Mouse (Mus musculus) adrenal gland, adult 2 months (tissue): ENCODE data around the gene Dmbt1. TPM values are rescaled to one million over a fixed set of nuclear protein-coding genes. Genes with fewer than 3 reads are reported as not detected.
"Not testable (repeated sequence)": the region's sequence is repeated elsewhere in the genome, so short reads cannot be mapped to it uniquely, and the experiment has no call there.

Experiments used
- DNase-seq: peaks from one replicate; pipeline ENCODE4 v3.0.0; 2021
- long read RNA-seq: library from polyadenylated mRNA; stranded (forward); transcript quantifications from one replicate; pipeline ENCODE4 v2.0.0, GENCODE M21; 2021
- polyA plus RNA-seq: library from polyadenylated mRNA; depleted of rRNA; stranded (reverse); fragments of >200 nt; gene quantifications from 2 replicates; pipeline ENCODE4 v1.2.3, GENCODE M21; 2012; rRNA removed
- total RNA-seq, 2 experiments: library from RNA; stranded (reverse); gene quantifications; 2 replicates each; pipeline ENCODE4 v1.2.3; 2021

Gene Dmbt1
- under 1 TPM in 1 of 2 experiments, not detected in 1; 0.03 TPM for total RNA-seq
- 0.08 TPM in 1 of 2 replicates, not detected in the other for polyA plus RNA-seq
- long read RNA-seq: 0 reads

DNA sequence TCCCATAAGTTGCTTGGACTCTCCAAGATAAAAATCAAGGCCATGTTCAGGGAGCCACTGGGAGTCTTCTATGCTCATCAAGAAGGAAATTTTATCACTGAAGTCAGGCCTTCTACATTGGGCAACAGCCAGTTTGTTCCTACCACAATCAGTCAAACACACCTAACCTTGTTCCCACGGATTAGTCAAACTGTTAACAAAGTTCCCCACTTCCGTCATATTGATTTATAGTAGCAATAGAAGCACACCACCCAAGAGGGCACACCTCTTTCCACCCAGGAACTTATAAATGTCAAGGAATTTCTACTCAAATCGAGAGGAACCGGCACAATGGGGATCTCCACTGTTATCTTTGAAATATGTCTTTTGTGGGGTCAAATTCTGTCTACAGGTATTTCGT lies at the start of gene Dmbt1:
Gene Dmbt1, plus strand, starts transcription at position 299 of the 400 bp plus-strand sequence.
- no peak for DNase-seq

DNA sequence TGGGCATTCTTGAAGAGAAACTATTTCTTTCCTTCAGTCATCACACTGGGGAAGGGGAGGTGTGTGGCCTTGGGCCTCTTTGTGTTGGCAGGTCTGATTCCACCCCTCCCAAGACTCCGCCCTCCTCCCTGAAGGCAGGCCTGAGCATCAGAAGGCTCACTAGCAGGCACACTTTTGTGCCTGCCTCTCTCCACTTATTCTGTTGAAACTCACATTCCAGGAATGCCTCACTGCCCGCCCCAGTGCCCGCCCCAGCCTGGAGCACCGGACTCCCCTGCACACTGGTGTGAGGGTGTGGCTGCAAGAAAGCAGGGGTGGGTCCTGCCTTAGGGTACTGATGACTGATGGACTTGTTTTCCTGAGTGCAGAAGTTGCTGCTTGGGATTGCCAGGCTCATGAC lies 49.5 kb upstream of the Dmbt1 start:
- DNase-seq: no peak

DNA sequence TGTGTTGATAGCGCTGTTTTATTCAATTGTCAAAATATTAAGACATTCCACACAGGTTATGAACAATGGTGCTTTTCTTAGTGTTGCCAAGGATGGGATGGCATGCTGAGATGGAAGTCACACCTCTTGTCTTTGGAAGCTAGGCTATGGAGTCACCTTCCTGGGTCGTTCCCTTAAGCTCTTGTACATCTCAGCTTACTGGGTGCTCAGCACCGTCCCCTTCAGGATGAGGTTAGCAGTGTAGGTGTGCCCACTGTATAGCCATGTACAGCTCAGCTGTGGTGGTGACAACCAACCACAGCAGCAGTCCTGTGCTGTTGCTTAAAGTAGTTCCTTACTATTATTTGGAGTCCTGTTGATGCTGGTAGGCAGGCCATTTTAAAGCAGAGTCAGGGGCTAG lies 49.0 kb upstream of the Dmbt1 start:
- no peak for DNase-seq

DNA sequence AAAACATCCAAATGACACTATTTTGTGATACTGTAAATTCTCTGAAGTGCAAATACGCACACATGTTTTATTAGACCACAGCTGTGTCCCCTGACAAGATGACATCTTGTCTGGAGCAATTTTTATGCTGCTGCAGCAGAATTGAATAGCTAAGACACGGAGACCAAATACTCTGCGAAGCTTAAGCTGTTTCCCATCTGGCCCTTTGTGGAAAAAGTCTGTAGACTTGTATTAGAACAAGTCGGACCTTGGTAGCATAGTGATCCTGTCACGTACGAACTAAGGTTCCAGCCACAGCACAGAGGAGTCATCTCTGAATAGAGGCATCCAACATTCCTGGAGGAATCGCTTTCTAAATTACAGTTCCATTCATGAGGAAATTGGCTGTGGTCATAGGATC lies 47.6 kb upstream of the Dmbt1 start:
- no peak for DNase-seq

DNA sequence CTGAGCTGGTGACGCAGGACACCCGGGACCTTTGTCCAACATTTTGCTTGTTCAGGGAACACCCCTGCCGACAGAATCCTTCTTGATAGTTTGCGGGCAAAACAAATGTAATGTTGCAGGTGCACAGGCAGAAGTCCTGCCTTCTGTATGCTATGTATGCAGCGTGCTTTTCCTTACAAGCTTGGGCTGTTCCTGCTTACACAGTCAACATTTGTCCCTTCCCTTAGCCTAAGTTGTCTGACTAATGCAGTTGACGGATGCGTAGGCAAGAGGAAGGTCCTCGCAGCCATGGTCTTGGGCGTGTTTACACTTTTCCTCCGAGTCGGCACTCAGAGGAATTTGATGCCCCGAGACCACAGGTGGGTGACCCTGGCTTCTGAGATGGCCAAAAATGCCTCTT lies 46.7 kb upstream of the Dmbt1 start:
- no peak for DNase-seq

DNA sequence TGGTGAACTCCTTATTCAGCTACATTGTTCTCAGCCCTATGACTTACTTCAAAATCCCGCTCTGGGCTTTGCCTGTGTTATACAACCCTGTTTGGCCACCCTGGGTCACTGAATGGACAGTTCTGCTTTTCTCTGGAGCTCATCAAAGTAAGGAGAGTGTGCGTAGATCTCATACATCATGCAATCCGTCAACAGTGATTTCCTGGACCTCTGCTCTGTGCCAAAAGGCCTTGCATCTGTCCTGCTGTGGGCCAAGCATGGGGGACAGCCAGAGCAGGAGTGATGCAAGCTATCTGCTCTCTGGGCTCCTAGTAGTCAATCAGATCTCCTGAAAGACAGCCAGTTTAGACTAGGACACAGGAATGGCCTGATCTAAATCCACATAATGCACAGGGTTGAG lies 46.1 kb upstream of the Dmbt1 start:
- peak; percentile 57 for DNase-seq

DNA sequence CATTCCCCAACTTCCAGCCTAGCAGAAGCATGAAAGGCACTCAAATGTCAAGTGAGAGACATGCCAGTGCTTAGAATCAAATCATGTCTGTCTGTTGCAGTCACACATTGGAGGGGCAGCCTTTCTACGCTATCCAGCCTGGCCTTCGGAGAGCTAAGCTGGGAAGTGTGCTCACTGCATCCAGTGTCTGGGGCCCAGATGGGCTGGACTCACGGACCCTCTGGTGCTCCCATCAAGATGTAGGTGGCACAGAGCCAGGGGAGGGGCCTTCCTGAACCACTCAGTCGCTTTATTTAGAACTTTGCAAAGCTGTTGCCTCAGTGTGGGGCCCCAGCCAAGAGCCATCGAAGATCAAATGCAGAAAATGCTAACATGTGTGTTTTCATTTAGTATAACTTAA lies 43.7 kb upstream of the Dmbt1 start:
- no peak for DNase-seq

DNA sequence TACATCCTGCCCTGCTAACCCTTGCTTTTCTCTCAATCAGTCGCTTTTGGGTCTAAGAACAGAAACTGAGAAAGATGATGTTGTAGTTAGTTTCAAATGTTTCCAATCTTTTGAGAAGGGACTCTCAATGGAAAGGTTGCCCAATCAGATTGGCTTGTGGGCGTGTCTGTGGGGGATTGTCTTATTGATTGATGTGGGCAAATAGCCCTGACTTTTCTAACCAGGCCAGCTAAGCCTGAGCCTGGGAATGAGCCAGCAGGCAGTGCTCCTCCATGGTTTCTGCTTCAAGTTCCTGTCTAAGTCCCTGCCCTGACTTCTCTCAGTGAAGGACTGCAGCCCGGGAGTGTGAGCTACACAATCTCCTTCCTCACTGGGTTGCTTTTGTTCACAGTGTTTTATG lies 42.5 kb upstream of the Dmbt1 start:
- peak; percentile 59 for DNase-seq

DNA sequence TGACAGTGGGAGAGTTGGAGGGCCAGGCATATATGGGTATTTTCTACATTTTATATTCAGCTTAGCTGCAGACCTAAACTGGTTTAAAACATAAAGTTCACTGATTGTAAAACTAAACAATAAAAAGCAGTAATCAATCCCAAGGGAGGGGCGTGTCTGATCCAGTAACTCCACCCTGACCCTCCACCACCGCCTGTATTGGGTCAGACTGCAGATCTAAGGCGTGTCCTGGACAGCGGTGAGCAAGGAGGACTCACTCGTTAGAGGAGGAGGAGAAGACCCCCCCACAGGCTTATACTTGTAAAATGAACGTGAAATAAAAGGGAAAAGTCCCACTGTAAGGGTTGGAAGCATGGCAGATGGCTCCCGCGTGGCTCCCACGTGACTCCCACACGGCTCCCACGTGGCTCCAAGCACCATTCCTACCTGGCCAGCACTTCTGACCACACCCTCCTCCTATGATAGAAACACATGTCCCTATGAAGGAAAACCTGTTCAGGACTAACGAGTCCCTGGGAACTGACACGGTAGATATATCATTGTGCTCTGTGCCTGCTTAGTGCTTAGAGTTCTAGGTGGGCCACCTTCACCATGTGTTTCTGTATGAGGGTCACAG lies 40.6 kb upstream of the Dmbt1 start:
- no peak for DNase-seq

DNA sequence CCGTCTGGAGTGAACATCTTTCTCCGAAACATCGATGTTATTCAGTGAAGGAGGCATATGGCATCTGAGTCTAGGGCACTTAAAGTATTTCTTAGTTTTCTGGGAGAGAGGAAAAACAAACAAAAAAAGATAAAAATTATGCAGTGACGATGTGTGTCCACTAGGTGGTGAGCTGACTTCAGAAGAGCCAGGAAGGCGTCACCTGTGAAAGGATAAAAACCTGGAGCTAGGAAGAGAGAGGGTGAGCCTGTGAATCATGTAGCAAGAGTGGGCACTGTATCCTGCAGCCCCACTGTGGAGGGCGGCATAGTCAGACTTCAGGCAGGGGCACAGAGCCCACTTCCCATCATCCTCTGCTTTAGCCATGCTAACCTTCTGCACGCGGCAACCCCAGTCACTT lies 37.9 kb upstream of the Dmbt1 start:
- no peak for DNase-seq

DNA sequence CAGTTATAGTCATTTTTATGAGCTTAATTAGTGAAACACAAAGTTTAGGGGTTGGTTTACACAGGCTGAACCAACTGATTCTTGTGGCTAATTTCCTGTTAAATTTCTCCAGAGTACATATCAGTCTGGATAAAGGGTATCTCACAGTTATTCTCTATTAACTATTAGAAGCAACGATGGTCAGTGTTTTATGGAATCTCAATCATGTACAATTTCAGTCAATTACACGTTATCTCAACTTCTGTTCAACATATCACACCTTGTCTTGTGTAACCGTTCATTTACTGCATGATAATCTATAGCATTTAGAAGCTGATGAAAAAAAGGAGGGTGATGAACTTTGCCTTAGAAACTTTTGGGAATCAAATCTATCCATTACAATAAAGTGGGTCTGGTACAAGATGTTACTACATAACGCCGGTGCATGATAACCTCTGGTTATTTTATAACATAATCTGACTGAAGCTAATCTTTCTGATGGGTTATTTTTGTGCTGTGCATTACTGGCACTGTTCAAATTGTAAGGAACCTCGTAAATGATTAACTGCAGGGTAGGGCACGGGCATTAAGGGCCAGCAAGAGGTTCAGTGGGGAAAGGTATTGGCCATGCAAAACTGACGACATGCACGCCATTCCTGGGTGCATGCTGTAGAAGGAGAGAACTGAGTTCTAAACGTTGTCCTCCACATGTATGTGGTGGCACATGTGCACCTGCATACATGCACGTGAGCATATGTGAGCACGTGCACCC lies 29.7 kb upstream of the Dmbt1 start:
- no peak for DNase-seq

DNA sequence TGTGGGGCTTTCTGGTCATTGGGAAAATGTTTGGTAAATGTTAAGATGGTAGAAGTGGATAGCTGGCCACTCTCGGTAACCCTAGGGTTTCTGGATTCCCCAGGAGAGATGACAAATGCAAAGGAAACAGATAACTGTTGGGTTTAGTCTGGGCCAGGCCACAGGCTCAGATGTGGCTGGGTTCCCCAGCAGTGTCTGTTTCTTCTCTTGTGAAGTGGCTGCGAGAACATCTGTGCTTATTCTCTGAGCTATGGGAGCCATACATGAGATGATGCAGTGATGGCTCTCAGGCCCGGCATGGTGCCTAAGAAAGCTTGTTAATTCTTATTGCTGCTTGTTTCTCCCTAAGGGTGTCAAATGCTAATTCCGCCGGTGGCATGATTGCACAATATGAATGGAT lies 27.8 kb upstream of the Dmbt1 start:
- no peak for DNase-seq

DNA sequence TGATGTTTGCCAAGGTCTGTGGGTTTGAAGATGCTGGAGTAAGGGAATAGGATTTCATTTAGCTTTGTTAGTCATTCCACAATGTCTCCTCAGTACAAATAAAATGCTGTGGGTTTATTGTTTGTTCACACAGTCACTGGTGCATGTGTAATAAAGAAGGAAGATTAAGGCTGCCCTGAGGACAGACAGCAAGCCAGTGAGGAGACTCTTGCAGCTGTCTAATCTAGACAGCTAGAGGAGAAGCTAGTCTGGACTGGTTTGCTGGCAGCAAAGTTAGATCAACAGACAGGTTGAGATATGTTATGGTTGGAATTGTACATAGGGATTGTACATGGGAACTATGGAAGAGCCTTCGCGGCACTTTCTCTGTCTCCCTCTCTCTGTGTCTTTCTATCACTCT lies 24.6 kb upstream of the Dmbt1 start:
- no peak for DNase-seq

DNA sequence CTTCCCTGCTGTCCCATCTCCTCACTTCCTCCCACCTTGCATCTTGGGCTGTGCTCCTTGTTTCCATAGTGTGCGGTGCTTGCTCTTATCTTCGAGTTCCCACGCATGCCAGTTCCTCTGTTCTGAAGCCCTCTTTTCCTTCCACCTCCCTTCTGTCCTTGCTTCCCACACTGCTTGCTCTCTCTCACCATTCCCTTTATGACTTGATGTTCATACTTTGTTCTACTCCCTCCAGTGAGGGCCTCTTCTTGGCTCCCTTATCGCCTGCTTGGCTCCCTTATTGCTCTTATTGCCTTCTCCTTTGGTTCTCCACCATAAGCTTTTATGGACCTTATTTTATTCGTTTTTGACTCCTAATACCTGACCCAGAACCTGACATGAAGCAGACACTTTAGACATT lies 22.7 kb upstream of the Dmbt1 start:
- no peak for DNase-seq

DNA sequence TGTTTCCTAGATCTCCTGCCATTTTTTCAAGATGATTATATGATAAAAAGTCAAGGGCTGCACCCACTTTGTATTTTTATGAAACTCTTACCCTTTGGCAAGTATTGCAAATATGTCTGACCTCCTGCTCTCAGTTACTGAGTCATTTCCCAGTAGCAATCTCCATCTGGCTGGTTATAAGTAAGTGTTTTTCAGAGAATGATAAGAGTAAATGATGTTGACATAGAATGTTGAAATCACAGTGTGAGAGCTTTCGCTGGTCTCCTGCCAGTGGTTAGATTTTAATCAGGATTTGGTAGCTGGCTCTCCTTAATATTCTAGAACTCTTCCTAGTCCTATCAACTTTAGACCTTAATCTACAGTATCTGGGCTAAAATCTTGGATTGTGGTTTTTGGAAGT lies 20.0 kb upstream of the Dmbt1 start:
- DNase-seq: peak; percentile 44

DNA sequence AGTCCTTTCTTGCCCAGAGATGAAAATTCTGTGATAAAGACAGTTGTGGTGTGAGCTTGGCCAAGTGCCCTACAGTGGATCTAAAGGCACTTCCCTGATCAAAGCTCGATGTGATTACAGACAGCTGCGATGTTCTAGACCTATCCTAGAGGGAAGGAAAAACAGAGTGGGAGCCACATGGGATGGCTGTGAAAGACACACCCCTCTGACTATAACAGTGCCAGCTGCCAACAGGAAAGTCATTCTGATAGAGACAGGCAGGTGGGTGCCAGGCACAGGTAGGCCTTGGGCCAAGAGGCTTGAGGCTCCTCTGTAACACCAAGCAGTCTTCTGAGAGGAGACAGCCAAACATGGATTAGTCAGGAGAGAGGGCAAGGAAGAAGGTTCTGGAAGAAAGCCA lies 12.7 kb upstream of the Dmbt1 start:
- no peak for DNase-seq

DNA sequence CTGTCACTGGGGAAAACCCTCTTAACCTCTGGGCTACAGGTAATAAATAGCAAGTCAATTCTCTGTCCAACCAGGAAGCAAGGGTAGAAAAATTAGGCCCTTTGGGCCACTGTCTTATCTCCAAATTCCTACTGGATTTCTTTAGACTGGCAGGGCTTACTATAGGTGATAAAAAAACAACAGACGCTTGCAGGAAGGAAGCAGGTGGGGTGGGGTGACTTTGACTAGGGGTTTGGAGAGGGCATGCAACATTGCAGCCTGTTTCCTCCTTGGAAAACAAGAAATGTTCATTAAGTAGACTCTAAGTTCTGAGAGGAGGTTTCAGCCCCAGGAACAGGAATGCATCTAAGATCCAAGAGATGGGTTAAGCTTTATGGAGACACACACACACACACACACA lies 7.0 kb upstream of the Dmbt1 start:
- DNase-seq: no peak

DNA sequence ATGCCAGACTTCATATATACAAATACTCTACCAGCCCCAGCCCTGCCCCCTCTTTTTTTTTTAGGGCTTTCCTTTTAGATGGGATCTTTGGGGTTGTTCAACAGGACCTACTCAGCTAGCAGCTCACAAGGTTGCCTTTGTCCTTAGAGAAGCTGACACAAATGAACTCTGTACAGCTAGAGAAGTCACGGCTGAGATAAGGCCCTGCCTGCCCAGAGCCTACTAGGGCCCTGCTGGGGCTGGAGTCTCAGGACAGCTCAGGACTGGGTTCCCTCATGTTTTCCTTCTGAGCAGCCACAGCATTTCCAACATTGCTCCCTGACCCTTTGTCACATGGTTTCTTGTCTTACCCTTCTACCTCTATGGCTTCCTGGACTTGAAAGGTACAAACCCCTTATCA lies 4.3 kb upstream of the Dmbt1 start:
- no peak for DNase-seq

DNA sequence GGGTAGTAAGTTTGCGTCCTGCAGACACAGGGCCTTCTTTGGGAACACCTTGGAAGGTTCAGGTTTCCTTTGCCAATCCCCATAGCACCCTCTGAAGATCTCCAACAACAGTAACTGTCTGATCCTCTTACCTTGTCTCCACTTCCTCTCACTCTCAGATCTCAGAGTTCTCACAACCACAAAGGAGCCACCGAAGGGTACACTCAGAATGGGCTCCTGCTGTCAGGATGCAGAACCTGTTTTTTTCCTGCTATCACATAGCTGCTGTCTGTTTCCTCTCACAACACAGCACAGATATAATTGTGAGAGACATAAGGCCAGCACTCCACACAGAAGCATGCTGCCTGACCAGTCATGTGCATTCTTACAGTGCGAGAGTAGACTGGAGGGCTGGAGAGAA lies 4.5 kb downstream of the Dmbt1 start:
- no peak for DNase-seq

DNA sequence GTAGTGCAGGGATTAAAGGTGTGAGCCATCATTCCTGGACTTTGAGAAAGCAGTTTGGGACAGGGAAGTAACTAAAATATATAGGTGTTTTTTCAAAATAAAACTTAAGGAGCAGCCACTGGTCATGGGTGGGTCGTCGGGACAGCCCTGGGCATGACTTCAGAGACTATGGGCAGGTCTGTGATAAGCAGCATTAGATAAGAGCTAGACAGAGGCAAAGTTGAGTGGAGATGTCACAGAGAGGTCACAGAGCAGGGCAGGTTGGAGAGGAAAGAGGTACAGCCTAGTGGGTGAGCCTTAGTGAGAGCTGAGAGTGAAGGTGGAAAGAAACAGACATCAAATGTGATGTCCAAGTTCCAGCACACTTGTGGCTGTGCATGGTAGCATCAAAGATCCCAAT lies 5.2 kb downstream of the Dmbt1 start:
- DNase-seq: no peak

DNA sequence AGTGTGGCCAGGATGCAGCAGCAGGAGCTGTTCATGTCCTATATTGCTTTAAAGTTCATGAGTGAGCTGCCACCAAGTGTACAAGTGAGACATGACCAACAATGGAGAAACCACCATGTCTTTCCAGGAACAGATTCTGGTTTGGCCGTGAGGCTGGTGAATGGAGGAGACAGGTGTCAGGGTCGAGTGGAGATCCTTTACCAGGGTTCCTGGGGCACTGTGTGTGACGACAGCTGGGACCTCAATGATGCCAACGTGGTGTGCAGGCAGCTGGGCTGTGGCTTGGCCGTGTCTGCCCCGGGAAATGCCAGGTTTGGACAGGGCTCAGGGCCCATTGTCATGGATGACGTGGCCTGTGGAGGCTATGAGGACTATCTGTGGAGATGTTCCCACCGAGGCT lies 8.9 kb downstream of the Dmbt1 start:
- not testable (repeated sequence) for DNase-seq

DNA sequence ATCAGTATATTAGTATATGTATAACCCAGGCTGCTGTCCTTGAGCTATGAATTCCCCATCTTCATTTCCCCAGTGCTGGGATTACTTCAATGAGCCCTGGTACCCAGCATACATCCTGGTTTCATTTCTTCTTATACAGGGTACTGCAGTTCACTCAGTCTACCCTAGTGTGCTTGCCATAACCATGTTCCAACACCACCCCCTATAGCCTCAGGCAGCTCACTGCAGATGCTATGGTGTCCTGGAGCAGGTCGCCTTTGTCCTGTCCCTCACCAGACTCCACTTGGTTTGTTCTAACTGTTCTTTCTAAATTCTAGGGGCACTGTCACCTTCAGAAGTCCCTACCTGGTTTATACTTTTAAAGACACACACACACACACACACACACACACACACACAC lies 10.8 kb downstream of the Dmbt1 start:
- no peak for DNase-seq

DNA sequence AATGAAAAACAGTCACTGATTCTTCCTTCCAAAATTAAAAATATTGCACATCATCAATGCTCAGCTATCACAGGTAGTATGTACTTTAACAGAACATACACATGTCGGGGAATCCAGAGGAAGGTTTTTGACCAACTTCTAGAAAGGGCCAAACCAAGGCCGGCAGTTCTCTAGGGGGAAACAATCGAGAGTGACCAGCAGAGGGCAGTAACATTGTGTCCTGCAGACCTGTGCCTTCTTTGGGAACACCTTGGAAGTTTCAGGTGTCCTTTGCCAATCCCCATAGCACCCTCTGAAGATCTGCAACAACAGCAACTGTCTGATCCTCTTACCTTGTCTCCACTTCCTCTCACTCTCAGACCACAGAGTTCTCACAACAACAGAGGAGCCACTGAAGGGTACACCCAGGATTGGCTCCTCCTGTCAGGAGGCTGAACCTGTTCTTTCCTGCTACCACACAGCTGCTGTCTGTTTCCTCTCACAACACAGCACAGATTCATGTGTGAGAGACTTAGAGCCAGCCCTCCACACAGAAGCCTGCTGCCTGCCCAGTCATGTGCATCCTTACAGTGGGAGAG lies 13.5 kb downstream of the Dmbt1 start:
- not testable (repeated sequence) for DNase-seq

DNA sequence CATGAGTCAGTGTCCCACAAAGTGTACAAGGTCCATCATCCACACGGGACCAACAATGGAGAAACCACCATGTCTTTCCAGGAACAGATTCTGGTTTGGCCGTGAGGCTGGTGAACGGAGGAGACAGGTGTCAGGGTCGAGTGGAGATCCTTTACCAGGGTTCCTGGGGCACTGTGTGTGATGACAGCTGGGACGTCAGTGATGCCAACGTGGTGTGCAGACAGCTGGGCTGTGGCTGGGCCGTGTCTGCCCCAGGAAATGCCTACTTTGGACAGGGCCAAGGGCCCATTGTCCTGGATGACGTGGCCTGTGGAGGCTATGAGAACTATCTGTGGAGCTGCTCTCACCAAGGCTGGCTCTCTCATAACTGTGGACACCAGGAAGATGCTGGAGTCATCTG lies 18.0 kb downstream of the Dmbt1 start:
- not testable (repeated sequence) for DNase-seq
